Mouse (Mus musculus) duodenum, adult 2 months (tissue): ENCODE results near the gene Slc39a12. TPM values are rescaled to one million over a fixed set of nuclear protein-coding genes. Genes with fewer than 3 reads are reported as not detected.

Experiments used
- polyA plus RNA-seq: library from polyadenylated mRNA; depleted of rRNA; stranded (reverse); fragments of >200 nt; gene quantifications from 2 replicates; pipeline ENCODE4 v1.2.3, GENCODE M21; 2012; ENCODE audit warnings: low replicate concordance; rRNA removed

Gene Slc39a12
- not detected in 2 replicates for polyA plus RNA-seq

GRCm38 (mm10) chr2:14388162-14388561 lies at the start of gene Slc39a12:
TSS of gene Slc39a12 (plus strand) at chr2:14388316.

Other genes starting within 250 kb of the Slc39a12 start
- gene Tmem236, start 213.8 kb upstream of the Slc39a12 start, polyA plus RNA-seq: 15.0 and 23.1 TPM in 2 replicates
- gene Mrc1, start 158.9 kb upstream of the Slc39a12 start, polyA plus RNA-seq: 0.06 and 0.18 TPM in 2 replicates
- 0.43 and 1.7 TPM in 2 replicates for gene Cacnb2, start 214.8 kb downstream of the Slc39a12 start, polyA plus RNA-seq